Mouse (Mus musculus) right cerebral cortex, postnatal 10 days (tissue): ENCODE measurements at regions not wholly inside any gene's neighbourhood (a gene's known extent, or its start where the extent isn't known, plus 50 kb on each side); places are given as distances from the start of the nearest gene placed in this dataset.

Experiments
- DNase-seq, 2 experiments: peaks; one replicate each; pipeline ENCODE4 v3.0.0; 2021; ENCODE audit warnings: low spot score in 2 of 2

- no peak for DNase-seq
These were observed 163.0 kb downstream of the Gpr165 start for GRCm38 (mm10) chrX:96876239-96876638.

DNA sequence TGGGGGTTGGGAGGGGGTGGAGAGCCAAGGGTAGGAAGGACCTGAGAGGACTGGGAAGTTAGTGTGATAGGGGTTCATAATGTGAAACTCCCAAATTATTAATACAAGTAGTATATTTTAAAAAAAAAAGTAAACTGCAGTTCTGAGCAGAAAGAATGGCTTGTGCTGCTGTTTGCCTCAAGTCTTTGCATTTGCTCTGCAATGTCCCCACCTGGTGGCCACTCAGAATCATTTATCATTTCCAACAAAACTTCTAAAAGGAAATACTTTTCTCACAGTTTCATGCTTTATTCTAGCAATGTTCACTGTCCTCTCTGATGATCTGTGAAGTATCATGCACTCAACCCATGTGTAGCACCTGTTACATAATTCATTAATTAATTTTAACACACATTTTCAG is 165.5 kb downstream of the Gpr165 start:
- peak; percentile 28 to 57 for DNase-seq

DNA sequence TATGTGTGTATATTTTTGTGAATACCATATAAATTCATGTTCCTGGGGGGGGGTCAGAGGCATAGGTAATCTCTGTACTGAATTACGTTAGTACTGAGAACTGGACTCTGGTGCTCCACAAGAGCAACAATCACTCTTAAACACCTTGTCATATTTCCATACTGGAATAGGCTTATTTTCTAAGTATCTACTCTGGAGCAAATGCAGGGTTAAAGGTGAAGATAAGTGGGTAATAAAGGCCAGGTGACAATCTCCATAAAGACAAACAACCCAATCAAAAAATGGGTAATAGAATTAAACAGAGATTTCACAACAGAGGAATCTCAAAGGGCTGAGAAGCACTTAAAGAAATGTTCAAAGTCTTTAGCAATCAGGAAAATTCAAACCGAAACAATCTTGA is 165.9 kb downstream of the Gpr165 start:
- no peak for DNase-seq

GRCm38 (mm10) chrX:96900636-96901035 is 171.8 kb upstream of the Pgr15l start:
- no peak for DNase-seq
